Mouse (Mus musculus) lung, postnatal 0 days (tissue): Measurements from ENCODE around the gene Sod1. TPM values are rescaled to one million over a fixed set of nuclear protein-coding genes. Genes with fewer than 3 reads are reported as not detected.

Experiments
- ATAC-seq: fragments of 200-750 bp; cut with Nextera tagmentation; 2 replicates; pipeline ENCODE4 v1.8.0; 2017; ENCODE audit warnings: moderate library complexity
- DNase-seq: peaks from one replicate; pipeline ENCODE4 v3.0.0-alpha.2; 2016; ENCODE audit warnings: low spot score
- H3K27ac ChIP-seq: fragments of 300-500 bp; sonication (generic); 2 replicates; pipeline ENCODE4 v1.5.1; 2014; ENCODE audit warnings: antibody characterized with exemption, mild to moderate bottlenecking, low read length, mixed read lengths
- H3K27me3 ChIP-seq: fragments of 300-500 bp; sonication (generic); replicated peaks from 2 replicates; pipeline ENCODE4 v1.6.1; 2014; ENCODE audit warnings: low read length, mixed read lengths; ENCODE audit not compliant: insufficient read depth
- H3K36me3 ChIP-seq: fragments of 300-500 bp; sonication (generic); 2 replicates; pipeline ENCODE4 v1.6.1; 2014; ENCODE audit warnings: low read length, mixed read lengths; ENCODE audit not compliant: insufficient read depth
- H3K4me1 ChIP-seq: fragments of 300-500 bp; sonication (generic); 2 replicates; pipeline ENCODE4 v1.6.1; 2014; ENCODE audit warnings: antibody characterized with exemption, low read depth, low read length, mixed read lengths; ENCODE audit not compliant: insufficient read depth
- H3K4me2 ChIP-seq: fragments of 300-500 bp; sonication (generic); replicated peaks from 2 replicates; pipeline ENCODE4 v1.6.1; 2014; ENCODE audit warnings: low read depth, mild to moderate bottlenecking, low read length, moderate library complexity, mixed read lengths
- H3K4me3 ChIP-seq: fragments of 300-500 bp; sonication (generic); 2 replicates; pipeline ENCODE4 v1.5.1; 2014; ENCODE audit warnings: low read depth, low read length
- H3K9ac ChIP-seq: fragments of 300-500 bp; sonication (generic); replicated peaks from 2 replicates; pipeline ENCODE4 v1.6.1; 2014; ENCODE audit warnings: low read depth, mild to moderate bottlenecking
- H3K9me3 ChIP-seq: fragments of 300-500 bp; sonication (generic); 2 replicates; pipeline ENCODE4 v1.6.1; 2016; ENCODE audit warnings: low read length, mixed read lengths
- CTCF ChIP-seq: IDR thresholded peaks from 2 replicates; pipeline ENCODE4 v1.5.1; 2016; ENCODE audit warnings: antibody characterized with exemption, mild to moderate bottlenecking
- EP300 ChIP-seq: IDR thresholded peaks from 2 replicates; pipeline ENCODE4 v1.6.1; 2016; ENCODE audit warnings: antibody characterized with exemption, mild to moderate bottlenecking, control low read depth
- WGBS: fragments of 180-500 bp; shearing (Covaris S2); extraction: QIAGEN DNeasy Blood & Tissue Kit; methylation state at CpG from one replicate; pipeline ENCODE4 v1.1.7; 2014; 5-methylcytosine and 5-hydroxymethylcytosine counted together
- polyA plus RNA-seq: library from polyadenylated mRNA; unstranded; fragments of >200 nt; fragmentation: Nextera tagmentation; extraction: Ambion mirVana; gene quantifications from 2 replicates; pipeline ENCODE4 v1.2.1, GENCODE M21; 2015

The Sod1 gene
- 1,664 and 1,843 TPM in 2 replicates for polyA plus RNA-seq

DNA sequence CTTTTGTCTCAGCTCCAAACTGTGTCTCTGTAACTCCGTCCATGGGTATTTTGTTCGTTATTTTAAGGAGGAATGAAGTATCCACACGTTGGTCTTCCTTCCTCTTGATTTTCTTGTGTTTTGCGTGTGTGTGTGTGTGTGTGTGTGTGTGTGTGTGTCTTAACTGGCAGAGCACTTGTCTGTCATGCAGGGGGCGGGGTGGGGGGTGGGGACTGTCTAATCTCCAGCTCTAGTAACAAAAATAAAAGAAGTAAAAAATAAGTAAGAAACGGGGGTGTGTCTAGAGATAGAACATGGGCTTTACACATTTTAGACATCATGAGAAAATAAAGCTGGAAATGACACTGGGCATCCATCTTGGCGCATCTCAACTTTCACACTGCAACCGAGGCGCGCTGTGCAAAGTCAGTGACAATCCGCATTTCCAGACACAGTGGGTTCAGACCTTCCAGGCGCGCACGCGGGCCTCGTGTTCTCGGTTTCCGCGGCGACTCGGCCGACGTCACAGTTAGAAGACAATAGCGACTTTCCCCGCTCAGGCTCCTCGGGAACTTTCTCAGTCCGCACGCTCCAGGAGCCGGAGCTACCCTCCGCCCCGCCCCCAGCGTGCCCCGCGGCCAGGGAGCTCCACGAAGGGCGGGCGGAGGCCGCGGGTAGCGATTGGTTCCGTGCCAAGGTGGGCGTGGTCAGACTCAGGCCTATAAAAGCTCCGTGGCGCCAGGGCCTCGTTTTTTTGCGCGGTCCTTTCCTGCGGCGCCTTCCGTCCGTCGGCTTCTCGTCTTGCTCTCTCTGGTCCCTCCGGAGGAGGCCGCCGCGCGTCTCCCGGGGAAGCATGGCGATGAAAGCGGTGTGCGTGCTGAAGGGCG lies at the start of gene Sod1:
TSS of gene Sod1 (plus strand) at position 729 of the 866 bp plus-strand sequence.
- no peak for TF ChIP-seq CTCF
- peak; percentile 39 for TF ChIP-seq EP300
- DNase-seq (peak; percentile 96), ATAC-seq (peak; percentile 93)
- H3K36me3 ChIP-seq: peaks cover 1% of the 10 kb centered on the region; the same call in 1 of the 2 replicates
- H3K27me3 ChIP-seq: no peaks in the 10 kb centered on the region
- H3K9ac ChIP-seq: peak within 1 kb of the TSS; percentile 96
- WGBS: 1% methylated on average over 60 of the region's 63 CpGs
- peak within 1 kb of the TSS; percentile 79 for H3K4me2 ChIP-seq
- peak within 1 kb of the TSS; percentile 96 for H3K4me3 ChIP-seq
- peaks cover 5% of the 10 kb centered on the region for H3K4me1 ChIP-seq
- peak within 1 kb of the TSS; percentile 95 for H3K27ac ChIP-seq
- no peaks in the 10 kb centered on the region for H3K9me3 ChIP-seq

DNA sequence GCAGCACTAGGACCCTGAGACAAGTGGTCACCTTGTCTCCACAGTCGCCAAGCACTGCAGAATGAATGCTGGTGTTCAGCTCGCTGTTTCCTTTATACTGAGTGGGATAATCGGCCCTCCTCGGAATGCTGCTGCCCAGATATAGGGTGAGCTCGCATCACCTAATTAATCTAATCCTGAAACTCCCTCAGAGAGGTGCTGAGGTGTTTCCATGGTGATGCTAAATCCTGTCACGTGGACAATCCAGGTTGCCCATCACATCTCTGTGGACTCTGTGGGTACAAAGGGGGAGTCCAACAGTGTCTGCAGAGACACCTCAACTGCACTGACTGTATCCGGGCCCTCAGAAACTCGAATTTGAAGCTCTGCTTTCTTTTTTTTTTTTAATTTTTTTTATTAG lies 49.1 kb upstream of the Sod1 start:
- ATAC-seq: no peak
- 59% methylated on average over 8 of the region's 8 CpGs for WGBS
- H3K9me3 ChIP-seq: no peaks in the 10 kb centered on the region

DNA sequence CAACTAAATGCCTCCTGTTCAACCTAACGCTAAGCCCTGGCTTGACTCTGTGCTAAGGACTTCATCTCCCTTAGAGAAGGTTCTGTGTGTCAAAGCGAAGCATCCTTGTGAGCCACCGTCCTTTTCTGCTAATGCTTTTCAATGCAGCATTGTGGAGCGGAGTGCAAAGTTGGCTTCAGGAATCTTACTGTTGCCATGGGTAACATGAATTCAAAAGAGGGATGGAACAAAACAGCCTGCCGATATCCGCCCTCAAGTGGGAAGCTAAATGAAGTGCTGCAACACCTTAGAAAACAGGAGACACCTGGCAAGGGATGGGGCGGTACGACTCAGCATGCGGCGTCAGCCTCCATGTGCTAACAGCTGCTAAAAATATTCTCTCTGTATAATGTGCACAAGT lies 44.1 kb upstream of the Sod1 start:
- Histone ChIP-seq H3K27ac (no peak overlapping the region), H3K9ac (no peak overlapping the region), H3K4me3 (no peak overlapping the region), H3K4me1 (no peaks in the 10 kb centered on the region), H3K27me3 (no peaks in the 10 kb centered on the region), H3K4me2 (no peak overlapping the region), H3K36me3 (no peaks in the 10 kb centered on the region), H3K9me3 (no peaks in the 10 kb centered on the region)
- WGBS: 47% methylated on average over 10 of the region's 10 CpGs
- peak; percentile 37 for DNase-seq
- TF ChIP-seq CTCF (no peak), EP300 (no peak)
- ATAC-seq: peak; percentile 37; the same call in 1 of the 2 replicates

More for the DNA sequence above, 49.1 kb upstream of the Sod1 start:
- Histone ChIP-seq H3K4me3 (no peak overlapping the region), H3K9ac (no peak overlapping the region), H3K27me3 (no peaks in the 10 kb centered on the region), H3K36me3 (no peaks in the 10 kb centered on the region), H3K27ac (no peak overlapping the region), H3K4me1 (no peaks in the 10 kb centered on the region), H3K4me2 (no peak overlapping the region)
- TF ChIP-seq EP300: no peak
- no peak for TF ChIP-seq CTCF
- no peak for DNase-seq

DNA sequence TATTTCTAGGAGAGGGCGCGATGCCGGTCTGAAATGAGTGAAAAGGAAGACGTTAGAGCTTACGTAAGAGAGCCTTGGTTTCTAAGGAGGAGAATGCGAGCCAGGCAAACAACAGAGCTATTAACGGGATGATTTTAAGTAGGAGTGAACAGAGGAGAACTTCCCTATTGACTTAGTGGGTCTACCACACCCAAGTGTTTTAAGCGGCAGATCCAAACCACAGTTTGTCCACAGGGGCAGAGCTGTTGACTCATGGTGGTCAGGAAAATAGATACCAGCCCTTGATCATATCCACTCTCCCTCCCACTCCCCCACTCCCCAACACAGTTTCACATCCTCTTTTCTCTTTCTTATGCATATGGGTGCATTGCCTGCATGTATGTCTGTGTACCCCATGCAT lies 43.1 kb upstream of the Sod1 start:
- DNase-seq (peak; percentile 68), ATAC-seq (peak; percentile 59)
- TF ChIP-seq CTCF (no peak), EP300 (no peak)

DNA sequence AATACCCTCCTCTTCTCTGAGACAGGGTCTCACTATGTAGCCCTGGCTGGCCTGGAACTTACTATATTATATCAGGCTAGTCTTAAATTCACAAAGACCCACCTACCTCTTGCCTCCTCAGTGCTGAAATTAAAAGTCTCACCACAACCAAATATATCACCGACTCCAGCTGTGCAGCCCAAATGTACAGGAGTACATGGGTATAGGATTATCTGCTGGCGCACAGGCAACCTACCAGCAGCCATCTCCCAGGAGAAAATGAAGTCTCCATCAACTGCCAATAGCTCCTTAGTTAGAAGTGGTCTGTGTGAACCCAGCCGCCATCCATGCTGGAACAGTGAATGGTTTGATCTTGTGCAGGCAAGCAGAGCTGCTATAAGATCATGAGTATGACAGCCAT lies 42.1 kb upstream of the Sod1 start:
- Histone ChIP-seq H3K27me3 (no peaks in the 10 kb centered on the region), H3K9ac (no peak overlapping the region), H3K4me3 (no peak overlapping the region), H3K4me2 (no peak overlapping the region), H3K4me1 (no peaks in the 10 kb centered on the region), H3K36me3 (no peaks in the 10 kb centered on the region), H3K27ac (no peak overlapping the region), H3K9me3 (no peaks in the 10 kb centered on the region)
- DNase-seq (no peak), ATAC-seq (no peak)
- WGBS: 95% methylated on average over 3 of the region's 3 CpGs
- TF ChIP-seq CTCF: no peak
- no peak for TF ChIP-seq EP300

More for the DNA sequence above, 43.1 kb upstream of the Sod1 start:
- Histone ChIP-seq H3K36me3 (no peaks in the 10 kb centered on the region), H3K27me3 (no peaks in the 10 kb centered on the region), H3K4me3 (no peak overlapping the region), H3K27ac (no peak overlapping the region), H3K9me3 (no peaks in the 10 kb centered on the region), H3K4me1 (no peaks in the 10 kb centered on the region), H3K9ac (no peak overlapping the region), H3K4me2 (no peak overlapping the region)
- 45% methylated on average over 8 of the region's 8 CpGs for WGBS

DNA sequence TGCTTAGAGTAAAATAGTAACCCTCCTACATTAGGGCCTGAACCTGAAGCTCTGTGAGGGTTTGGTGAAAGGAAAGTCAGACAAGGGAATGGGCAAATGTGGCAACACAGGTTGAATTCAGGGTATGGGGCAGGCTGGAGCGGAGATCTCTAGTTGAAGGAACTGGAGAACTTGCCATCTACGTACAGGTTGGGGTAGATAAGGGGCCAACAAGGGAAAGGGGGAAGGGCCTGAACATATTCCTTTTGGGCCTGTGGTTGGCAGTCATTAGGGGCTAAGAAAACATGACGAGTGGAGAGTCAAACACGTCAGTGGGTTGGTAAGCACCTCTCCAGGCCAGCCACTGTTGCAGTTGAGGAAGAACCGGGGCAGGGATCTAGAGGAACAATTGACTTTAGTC lies 40.7 kb upstream of the Sod1 start:
- H3K27me3 ChIP-seq: no peaks in the 10 kb centered on the region

More for the DNA sequence above, 40.7 kb upstream of the Sod1 start:
- no peak for TF ChIP-seq CTCF
- TF ChIP-seq EP300: no peak
- Histone ChIP-seq H3K9me3 (no peaks in the 10 kb centered on the region), H3K36me3 (no peaks in the 10 kb centered on the region), H3K4me3 (no peak overlapping the region), H3K27ac (no peak overlapping the region), H3K4me1 (no peaks in the 10 kb centered on the region), H3K4me2 (no peak overlapping the region), H3K9ac (no peak overlapping the region)
- no peak for DNase-seq
- ATAC-seq: peak; percentile 25; the same call in 1 of the 2 replicates
- 59% methylated on average over 5 of the region's 5 CpGs for WGBS
